Mouse (Mus musculus) ES-CJ7 (cell line): ENCODE data around the gene Mx1.

Experiments
- DNase-seq: peaks from one replicate; pipeline ENCODE4 v3.0.0; 2011; ENCODE audit warnings: low read depth, low spot score

Mx1 gene

DNA sequence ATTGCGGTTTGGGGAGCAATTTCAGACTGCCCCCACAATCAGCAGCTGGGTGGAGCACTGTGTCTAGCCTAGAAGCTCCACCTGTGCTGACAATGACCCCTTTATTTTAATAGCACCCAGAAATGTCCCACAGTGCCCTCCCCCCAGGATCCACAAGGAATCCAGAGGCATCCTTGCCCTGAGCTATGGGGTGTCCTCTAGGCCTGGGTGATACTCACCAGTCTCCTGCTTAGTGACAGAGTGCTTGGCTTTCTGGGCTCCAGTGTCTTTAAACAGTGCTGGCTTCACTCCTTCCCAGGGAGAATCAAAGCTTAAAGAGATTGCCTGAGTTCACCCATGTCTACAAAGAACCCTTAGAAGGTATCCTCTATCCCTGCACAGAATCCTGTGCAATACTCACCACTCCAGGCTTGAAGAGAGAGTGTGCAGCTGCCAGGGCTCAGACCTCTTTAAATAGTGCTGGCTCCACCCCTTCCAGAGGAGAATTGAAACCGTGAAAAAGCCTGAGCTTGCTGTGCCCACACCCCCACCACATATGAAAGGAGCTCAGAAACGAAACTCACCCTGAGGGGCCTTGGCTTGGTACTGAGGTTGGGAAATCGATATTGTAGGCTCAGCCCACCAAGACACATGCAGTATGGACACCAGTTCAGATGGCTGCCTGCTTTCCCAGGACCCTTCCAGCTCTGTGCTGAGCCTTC is at the start of gene Mx1:
Gene Mx1, minus strand, starts transcription at position 427 of the 701 bp plus-strand sequence.
- DNase-seq, result no peak

DNA sequence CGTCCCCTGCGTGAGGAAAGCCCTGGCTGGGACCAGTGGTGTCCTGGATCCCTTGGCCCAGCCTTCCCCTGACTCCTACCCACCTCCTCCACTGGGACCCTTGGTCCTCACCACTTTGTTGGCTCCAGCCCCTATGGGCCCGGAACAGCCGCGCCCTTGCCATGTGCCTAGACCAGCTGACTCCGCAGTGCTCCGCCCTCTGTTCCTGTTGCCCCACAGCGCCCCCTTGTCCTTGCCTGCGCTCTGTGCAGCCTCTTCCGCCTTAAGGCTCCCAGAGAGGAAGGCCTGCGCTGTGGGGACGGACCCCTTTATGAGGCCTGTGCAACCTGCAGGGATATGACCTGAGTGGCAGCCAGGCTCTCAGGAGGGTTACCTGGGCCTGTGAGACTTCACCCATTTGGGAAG is 49.6 kb upstream of the Mx1 start:
- DNase-seq, result peak; percentile 45

DNA sequence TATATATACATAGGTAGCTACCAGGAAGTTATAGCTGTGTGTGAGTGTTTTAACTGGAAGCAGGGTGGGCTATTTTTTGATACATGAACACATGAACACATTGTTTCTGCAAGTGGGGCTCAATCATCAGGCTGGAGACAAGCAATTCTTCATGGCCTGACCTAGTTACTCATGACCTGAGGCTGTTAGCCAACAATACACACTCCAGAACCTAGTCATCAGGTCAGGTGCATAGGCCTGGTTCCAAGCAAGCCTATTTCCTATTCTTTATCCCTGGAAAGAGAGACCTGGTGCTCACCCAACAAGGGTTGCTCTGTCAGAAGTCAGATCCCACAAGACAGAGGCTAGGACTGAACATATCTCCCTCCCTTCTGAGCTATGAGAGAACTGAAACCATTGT is 48.8 kb upstream of the Mx1 start:
- no peak for DNase-seq

DNA sequence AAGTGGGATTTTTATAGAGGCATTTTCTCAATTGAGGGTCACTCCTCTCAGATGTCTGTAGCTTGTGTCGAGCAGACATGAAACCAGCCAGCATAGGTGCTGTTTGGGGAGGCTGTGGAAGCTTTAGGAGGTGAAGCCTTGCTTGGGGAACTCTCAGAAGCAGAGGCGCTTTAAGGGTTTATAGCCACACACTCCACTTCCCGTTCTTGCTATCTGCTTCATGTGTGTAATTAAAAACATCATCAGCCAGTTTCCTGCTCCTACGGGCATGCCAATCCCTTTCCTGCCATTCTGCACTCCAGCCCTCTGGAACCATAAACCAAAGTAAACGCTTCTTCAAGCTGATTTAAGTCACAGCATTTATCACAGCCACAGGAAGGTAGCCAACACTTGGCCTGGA is 48.1 kb upstream of the Mx1 start:
- DNase-seq, result no peak

DNA sequence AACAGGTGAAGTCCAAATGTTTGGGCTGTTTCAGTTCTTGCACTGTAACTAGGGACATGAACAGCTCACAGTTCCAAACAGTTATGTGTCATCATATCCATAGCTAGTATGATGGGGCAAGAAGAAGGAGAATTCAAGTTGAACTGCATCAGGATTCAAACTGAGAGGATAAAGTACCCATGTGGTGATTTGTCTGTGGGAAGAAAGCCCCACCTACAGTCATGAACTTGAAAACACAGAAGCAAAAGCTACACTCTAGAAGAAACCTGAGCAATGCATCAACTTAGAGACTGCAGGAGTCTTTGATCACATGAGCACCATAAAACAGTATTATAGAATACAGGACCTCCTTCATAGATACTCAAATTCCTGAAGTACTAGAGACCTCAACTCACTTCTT is 45.1 kb upstream of the Mx1 start:
- no peak for DNase-seq

DNA sequence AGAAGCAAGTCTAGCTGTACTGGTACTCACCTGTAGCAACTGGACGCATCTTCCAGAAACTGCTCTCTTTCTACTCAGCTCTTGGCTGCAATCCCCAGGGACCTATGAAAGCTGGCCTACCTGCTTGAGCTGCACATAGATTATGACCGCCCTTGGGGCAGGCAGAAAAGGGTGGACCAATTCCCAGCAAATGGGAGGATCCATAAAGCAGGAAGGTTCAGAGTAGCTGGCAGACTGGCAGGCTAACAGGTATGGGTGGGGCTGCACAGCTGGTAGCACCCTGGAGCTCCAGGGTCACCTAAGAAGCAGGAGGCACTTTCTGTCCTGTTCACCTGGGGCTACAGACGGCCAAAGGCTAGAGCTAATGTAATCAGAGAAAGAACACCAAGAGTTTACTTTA is 42.1 kb upstream of the Mx1 start:
- DNase-seq, result no peak

DNA sequence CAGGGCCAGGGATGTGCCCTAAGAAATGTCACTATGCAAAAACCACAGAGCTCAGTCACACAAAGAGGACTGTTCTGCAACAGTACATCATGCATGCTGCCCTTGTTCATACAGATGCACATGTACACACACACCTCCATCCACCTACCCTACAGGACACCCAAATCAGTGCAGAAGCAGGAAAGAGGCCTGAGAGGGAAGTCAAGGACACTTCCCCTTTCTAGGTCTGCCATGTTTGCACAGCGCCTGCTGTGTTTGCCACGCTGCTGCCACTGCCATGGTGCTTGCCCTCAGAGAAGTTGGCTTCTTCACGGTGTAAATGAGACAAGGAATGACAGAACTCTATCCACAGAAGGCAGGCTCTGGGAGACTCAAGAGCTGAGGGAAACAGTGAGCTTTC is 41.1 kb upstream of the Mx1 start:
- DNase-seq, result no peak

DNA sequence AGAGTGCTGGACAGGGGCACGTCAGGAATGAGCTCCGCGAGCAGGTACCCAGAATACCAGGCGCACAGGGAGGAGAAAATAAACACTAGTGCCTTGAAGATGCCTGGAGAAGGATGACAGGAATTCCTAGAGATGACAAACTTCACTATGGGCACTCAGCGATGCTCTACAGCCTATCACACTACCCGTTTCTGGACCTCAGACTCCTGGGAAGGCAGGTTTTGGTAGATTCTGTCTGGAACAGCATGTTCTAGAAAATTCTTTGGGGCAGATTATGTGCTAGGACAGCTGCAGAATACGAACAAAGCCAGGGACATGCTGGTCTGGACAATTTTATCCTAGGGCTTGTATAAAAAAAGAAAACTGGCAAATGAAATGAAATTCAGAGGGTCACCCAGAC is 38.2 kb upstream of the Mx1 start:
- DNase-seq, result no peak

DNA sequence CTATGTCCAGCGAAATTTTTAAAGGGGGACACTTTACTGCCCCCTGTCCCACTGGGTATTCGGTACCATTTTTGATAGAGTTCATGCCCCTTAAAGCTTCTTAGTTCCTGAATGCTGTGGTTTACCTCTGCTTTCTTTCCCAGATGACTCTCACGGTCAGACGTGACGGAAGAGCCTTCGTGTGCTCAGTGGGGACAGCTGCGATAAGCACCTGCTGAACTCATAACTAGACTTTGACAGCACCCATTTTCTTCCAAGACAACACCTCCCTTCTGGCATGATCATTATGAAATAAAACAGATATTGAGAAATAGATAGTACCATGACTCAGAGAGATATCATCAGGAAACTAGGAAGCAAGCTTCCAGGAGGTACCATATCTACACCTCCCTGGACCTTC is 36.7 kb upstream of the Mx1 start:
- no peak for DNase-seq

DNA sequence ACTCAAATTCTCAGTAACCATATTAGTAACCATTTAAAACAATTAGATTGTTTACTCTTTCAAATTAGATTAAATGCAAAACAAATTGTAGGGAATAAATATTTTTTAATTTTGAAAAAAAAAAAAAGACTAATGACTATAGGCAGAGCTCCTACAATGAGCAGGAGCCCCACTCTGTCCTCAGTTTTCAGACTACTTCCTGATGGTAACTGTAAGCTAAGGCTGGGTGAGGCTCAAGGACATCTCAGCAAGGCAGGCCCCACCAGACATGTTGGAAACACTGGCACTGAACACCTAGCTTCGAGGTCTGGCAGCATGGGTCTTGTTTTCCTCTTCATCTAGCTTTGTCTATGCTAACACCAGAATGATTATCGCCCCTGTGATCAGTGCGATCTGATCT is 35.4 kb upstream of the Mx1 start:
- no peak for DNase-seq

DNA sequence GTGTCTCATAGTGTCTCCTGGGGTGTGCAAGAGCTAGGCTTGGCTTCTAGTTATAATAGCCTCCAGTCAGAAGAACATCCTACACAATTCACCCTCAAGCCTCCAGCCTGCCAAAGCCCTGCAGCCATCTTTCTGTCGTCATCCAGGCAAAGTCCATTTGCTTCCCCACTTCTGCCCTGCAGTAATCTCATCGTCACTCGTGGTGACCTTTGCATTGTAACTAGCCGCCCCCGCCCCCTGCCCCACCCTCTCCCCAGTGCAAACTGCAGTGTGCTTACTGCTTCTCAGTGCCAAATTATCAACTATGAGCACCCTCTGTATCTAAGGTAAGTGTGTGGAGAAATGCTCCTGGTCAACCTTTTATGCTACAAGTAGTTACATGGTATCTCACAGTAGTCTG is 35.0 kb upstream of the Mx1 start:
- DNase-seq, result no peak

DNA sequence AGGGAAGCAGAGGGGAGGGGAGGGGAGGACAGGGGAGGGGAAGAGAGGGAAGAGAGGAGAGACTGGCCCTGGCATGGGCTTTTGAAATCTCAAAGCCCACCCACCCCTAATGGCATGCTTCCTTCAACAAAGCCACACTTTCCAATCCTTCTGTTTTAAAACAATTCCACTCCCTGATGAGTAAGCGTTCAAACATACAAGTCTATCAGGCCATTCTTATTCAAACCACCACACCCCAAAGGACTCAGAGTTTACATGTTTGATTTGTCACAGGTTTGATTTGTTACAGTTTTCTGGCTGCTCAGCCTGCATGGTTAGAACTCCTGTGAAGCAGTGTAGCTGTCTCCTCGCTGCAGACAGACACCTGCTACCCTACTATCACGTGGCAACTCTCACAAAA is 33.3 kb upstream of the Mx1 start:
- DNase-seq, result peak; percentile 24

DNA sequence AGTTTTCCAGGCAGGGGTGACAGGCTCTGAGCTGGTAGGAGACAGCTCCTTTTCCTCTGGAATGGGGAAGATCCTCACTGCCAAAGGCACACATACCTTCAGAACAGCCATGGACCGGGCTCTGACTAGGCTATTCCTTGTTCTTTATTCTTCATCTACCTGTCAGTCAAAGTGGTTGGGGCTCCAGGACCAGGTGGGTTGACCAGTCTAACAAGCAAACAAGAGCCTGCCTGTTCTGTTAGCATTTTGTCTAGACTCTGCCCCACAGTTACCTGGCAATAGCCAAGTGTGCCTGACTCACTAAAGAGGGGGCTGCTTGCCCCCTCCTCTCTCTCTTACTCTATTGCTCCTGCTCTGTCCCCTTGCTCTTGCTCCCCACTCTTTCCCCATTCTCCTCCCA is 29.7 kb upstream of the Mx1 start:
- DNase-seq, result no peak

DNA sequence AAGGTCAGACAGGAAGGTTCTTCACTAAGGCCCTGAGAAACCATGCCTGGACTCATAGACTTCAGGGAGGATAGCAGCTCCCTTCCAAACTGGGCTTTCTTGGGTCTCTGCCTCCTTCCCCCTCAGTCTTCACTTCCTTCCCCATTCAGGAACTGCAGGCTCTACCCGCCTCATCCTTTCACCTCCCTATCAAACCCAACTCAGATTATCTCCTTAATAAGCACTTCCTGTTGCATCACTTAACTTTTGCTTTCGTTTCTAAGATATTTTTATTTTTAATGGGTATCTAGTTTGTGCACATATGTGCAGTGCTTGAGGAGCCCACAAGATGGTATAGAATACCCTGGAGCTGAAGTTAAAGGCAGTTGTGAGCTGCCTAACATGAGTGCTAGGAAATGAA is 15.9 kb upstream of the Mx1 start:
- DNase-seq, result no peak

DNA sequence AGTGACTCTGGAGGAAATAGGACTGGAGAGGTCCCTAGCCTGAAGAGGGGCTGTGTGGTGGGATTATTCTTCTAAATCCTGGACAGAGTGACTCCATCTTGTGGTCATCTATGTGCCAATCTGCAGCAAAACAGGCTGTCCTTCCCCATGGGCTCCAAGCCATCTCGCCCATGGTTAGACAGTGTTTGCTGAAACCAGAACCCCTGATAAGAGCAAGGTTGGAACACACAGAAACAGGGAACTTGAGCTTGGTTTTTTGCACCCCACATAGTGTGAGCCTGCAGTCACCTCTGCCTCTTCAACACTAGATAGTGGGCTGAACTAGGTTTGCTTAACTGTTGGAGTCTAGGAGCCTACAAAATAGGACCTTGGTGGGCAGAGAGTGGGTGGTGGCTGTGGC is 13.8 kb upstream of the Mx1 start:
- no peak for DNase-seq

DNA sequence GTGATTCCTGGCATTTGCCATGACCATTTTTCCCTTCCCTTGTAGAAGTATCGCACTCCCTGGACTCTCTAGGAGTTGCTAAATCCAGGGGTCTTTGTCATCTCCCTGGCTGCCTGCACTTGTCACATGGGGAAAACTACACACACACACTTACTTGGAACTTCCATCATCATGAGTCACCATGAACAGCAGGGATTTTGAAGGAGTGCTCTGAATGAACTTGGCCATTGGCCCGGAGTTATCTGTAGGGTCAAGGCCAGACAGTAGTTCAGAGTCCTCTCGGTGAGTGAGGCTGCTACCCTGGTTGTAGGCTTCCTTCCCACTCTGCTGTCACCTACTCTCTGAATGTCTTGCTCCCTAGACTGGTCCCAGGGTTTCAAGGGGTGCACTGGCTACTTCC is 12.9 kb upstream of the Mx1 start:
- DNase-seq, result no peak

DNA sequence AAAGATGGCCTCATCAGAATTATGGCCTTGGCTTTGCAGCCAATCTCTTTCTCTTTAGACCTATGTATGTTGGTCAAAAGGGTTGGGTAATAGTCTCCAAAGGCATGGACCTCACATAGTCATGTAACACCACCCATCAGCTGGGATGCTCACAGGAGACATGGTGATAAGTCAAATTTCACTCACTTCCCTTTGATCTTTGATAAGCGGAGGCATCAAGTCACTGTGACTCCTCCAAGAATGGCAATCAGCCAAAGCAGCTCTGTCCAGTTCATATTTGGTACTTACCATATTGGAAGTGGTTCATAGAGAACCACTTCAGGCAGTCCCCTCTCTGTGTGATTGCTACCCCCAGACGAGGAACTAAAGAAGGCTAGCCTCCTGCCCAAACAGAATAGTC is 12.0 kb upstream of the Mx1 start:
- no peak for DNase-seq

DNA sequence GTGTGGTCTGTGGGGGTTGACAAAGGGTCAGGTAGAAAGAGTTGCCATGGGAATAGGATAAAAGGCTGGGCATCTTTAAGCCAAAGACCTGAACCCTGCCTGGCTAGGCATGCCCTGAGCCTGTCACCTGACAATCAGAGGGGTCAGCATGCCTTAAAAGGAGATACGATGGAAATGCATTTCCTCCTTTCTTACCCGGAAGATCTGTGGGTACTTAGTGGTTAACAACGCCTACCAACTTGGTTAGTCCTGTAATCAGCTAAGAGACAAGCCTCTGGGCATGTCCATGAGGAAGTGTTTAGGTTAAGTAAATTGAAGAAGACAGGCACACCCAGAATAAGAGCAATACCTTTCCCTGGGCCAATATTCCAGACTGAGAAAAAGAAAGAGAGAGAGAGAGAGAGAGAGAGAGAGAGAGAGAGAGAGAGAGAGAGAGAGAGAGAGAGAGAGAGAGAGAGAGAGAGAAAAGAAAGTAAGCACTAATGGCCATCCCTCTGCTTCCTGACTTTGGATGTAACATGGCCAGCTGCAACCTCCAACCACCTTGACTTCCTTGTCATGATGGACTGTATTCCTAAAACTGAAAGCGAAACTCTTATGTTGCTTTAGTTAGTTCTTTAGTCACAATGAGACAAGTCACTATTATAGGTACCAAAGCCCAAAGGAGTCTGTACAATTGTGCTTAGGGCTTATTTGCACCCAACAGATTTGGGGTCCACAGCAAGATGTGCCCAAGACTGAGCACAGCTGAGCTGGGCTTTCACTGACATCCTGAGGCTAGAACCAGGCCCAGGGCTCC is 5.5 kb upstream of the Mx1 start:
- no peak for DNase-seq

DNA sequence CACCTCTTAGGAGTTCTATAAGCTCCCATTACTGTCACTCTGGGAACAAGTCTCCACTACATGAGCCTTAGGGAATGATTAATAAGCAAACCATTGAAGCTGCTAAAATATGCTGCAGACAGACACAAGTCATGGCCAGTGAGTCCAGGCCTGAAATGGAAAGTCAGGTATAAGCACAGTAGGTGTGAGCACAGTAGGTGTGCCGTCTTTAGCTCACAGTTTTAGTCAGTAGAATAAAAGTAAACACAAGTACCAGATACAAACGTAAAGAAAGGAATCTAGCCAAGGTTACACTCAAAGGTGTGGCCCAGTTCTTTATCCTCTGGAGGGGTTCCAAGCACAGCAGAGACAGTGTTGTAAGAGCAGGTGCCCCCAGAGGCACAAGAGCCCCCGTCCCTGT is 4.8 kb upstream of the Mx1 start:
- no peak for DNase-seq

DNA sequence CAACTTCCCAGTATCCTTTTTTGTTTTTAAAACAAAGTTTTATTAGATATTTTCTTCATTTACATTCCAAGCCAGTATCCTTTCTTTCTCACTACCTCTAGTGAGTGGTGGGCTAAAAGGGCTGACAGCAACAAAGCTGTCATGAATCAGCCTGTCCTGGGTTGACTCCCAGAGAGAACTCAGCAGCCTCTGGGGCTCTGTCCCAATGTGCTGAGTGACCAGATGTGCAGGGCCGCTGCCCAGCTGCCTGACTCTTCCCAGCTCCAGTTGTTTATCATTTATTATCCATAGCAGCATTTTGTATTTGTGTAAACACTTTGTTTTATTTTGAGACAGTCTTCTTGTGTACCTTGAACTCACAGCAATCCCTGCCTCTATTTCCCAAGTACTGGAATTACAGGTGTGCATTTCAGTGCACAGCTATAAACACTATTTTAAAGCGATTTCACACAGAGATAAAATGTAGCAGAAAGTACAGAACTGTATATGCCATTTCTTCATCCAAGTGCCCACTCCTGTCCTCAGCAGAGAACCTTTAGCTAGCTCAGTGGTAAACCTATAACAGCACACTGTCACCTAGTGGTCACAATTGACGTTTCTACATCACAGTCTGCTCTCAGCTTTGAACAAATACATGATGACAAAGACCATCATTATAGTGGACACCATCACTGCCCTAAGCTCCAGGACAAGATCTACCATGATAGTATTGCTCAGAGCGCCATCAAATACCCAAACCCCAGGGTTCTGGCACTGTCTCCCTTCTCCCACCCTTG is 3.7 kb upstream of the Mx1 start:
- no peak for DNase-seq

DNA sequence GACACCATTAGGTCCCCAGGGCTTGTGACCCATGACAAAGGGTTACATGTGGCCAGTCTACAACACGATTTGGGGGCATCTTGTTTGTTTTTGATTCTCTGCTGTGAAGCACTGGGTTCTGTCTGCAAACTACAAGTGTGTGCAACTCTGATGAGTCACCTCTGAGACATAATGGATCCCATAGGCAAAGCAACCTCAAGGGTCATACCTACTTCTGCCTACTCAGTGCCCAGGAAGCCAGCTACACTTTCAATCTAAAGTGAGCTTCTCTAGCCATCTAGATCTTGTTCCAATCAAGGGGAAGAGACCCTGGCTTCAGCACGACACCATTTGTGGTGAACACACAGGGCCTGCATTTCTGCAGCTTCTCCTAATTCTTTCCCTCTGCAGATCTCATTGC is 1.4 kb downstream of the Mx1 start:
- DNase-seq, result no peak

DNA sequence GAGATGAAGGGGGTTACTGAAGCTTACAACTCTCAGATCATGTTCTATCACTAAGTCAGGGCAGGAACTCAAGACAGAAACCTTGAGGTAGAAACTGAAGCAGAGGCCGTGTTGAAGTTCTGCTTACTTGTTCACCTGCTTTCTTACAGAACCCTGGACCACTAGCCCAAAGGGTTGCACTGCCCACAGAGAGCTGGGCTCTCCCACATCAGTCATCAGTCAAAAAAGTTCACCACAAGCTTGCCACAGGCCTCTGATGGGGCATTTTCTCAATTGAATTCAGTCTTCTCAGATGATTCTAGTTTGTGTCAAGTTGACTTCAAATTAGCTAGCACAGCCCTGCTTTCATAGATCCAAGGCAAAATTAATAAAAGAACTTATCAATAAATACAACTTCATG is 2.9 kb downstream of the Mx1 start:
- DNase-seq, result no peak

DNA sequence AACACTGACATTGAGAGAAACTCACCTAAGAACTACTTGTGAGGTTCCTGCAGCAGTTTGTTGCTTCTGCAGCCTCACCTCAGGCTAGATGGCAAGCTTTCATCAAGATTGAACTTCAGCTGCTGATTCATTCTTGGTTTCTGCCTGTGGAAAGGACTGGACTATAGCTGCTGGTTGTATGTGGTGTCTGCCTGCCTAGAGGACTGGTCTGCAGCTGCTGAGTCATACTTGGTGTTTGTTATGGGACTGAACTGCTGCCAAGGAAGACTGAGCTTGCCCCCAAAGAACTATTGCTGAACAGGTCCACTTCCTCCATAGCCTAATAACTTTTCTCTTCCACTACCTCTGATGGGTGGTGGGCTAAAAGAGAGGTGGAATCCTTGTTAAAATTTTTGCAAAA is 15.3 kb downstream of the Mx1 start:
- DNase-seq, result no peak
